In the genomic region with DNA sequence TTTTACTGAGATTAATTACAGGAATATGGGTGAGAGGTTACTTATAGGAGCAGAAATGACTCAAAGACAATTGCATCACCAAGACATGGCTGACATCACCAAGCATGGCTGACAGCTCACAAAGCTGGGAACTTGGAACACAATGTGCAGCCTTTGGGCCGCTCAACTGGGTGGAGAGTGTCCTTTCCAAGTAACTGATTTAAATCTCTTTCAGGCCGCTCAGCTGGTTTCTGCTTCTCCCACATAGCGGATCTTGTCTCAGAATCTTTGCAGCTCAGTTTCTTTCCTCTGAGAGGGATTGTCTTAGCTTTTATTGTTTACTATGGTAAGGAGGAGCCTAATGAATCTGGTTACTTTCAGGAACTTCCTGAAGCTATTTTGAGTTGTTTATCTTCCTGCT, we compare ENCODE assay signal across 21 mouse cellular contexts. TPM values are rescaled to one million over a fixed set of nuclear protein-coding genes. Genes with fewer than 3 reads are reported as not detected.
A peak's percentile ranks its signal among the peaks of the same experiment; 100 is the strongest.
DNase-seq lines count a peak whose midpoint lies in the region; ATAC-seq lines count a peak whose summit lies in the region.
"Had no signal": no experiment of that assay in that cellular context is flagged by ENCODE, and none has a peak within 500 bp of the region (broad histone marks: within the 10 kb centered on the region; RNA-seq: fewer than 3 reads in every experiment).

No protein-coding gene starts in this region.

- H3K36me3 ChIP-seq in midbrain, embryonic 10.5 days, result no peaks in the 10 kb centered on the region
- no peaks in the 10 kb centered on the region for H3K36me3 ChIP-seq in midbrain, embryonic 14.5 days (ENCODE audit: control insufficient read depth, insufficient read depth, low read length)
- H3K36me3 ChIP-seq in forebrain, embryonic 11.5 days (ENCODE audit: control insufficient read depth, insufficient read depth, low read length), result no peaks in the 10 kb centered on the region
- no peaks in the 10 kb centered on the region for H3K36me3 ChIP-seq in hindbrain, embryonic 10.5 days
- H3K36me3 ChIP-seq: midbrain, embryonic 15.5 days had no signal

- H3K9ac ChIP-seq in midbrain, embryonic 14.5 days (replicated peaks; ENCODE audit: low read length), result no peak overlapping the region
- no peak overlapping the region for H3K9ac ChIP-seq in forebrain, embryonic 11.5 days (ENCODE audit: low read length)
- H3K9ac ChIP-seq: midbrain, embryonic 15.5 days had no signal

- ATAC-seq in frontal cortex, adult (ENCODE audit: low TSS enrichment), result peak; percentile 44; the same call in 1 of the 2 replicates
- ATAC-seq in midbrain, embryonic 14.5 days (ENCODE audit: low FRiP score, low TSS enrichment), result no peak
- ATAC-seq in forebrain, embryonic 11.5 days (replicated peaks; ENCODE audit: low FRiP score), result no peak
- ATAC-seq: forebrain, embryonic 16.5 days; hindbrain, embryonic 16.5 days; midbrain, embryonic 15.5 days; Patski had no signal

- WGBS in midbrain, embryonic 10.5 days, result 77% methylated on average over 3 of the region's 3 CpGs
- 69% methylated on average over 3 of the region's 3 CpGs for WGBS in midbrain, embryonic 14.5 days
- 78% methylated on average over 3 of the region's 3 CpGs for WGBS in forebrain, embryonic 11.5 days
- WGBS in hindbrain, embryonic 10.5 days, result 75% methylated on average over 3 of the region's 3 CpGs

- H3K4me1 ChIP-seq in midbrain, embryonic 10.5 days, result no peaks in the 10 kb centered on the region
- H3K4me1 ChIP-seq in midbrain, embryonic 14.5 days (ENCODE audit: control insufficient read depth, insufficient read depth, low read length), result no peaks in the 10 kb centered on the region
- no peaks in the 10 kb centered on the region for H3K4me1 ChIP-seq in forebrain, embryonic 11.5 days (replicated peaks; ENCODE audit: control insufficient read depth, insufficient read depth, low read length)
- H3K4me1 ChIP-seq in hindbrain, embryonic 10.5 days (replicated peaks), result no peaks in the 10 kb centered on the region
- H3K4me1 ChIP-seq: midbrain, embryonic 15.5 days had no signal

- DNase-seq in frontal cortex, postnatal 36 days (ENCODE audit: low spot score in 2 of 2), result no peak
- peak; percentile 4 for DNase-seq in midbrain, embryonic 10.5 days (ENCODE audit: low spot score)
- DNase-seq in midbrain, embryonic 14.5 days, result no peak
- peak; percentile 64 for DNase-seq in gonadal fat pad, adult 2 months (ENCODE audit: low read depth)
- no peak for DNase-seq in forebrain, embryonic 11.5 days (ENCODE audit: low spot score)
- DNase-seq in hindbrain, embryonic 10.5 days (ENCODE audit: low spot score), result no peak
- no peak for DNase-seq in thymus, postnatal 4 days
- DNase-seq: cerebellum, postnatal 25 days; gastrocnemius, adult 2 months; heart, adult 2 months; heart, postnatal 10 days; kidney, adult 8-10 months; kidney, postnatal 25 days; lung, adult 2 months; retina, postnatal 1 day had no signal

- H3K27ac ChIP-seq in midbrain, embryonic 10.5 days (replicated peaks), result no peak overlapping the region
- H3K27ac ChIP-seq in midbrain, embryonic 14.5 days (replicated peaks; ENCODE audit: low read depth, low read length), result no peak overlapping the region
- no peak overlapping the region for H3K27ac ChIP-seq in forebrain, embryonic 11.5 days (ENCODE audit: low read depth, low read length)
- no peak overlapping the region for H3K27ac ChIP-seq in hindbrain, embryonic 10.5 days
- H3K27ac ChIP-seq: gastrocnemius, adult 2 months; heart, adult 2 months; midbrain, embryonic 15.5 days had no signal

- no peaks in the 10 kb centered on the region for H3K27me3 ChIP-seq in midbrain, embryonic 10.5 days (ENCODE audit: low read depth, poor library complexity, severe bottlenecking)
- no peaks in the 10 kb centered on the region for H3K27me3 ChIP-seq in midbrain, embryonic 14.5 days (ENCODE audit: control insufficient read depth, insufficient read depth, low read length)
- H3K27me3 ChIP-seq in forebrain, embryonic 11.5 days (ENCODE audit: control insufficient read depth, insufficient read depth, low read length), result no peaks in the 10 kb centered on the region
- no peaks in the 10 kb centered on the region for H3K27me3 ChIP-seq in hindbrain, embryonic 10.5 days (ENCODE audit: insufficient read depth, poor library complexity, severe bottlenecking)
- H3K27me3 ChIP-seq: CH12.LX; midbrain, embryonic 15.5 days; Patski had no signal

- no peak overlapping the region for H3K4me3 ChIP-seq in midbrain, embryonic 10.5 days
- H3K4me3 ChIP-seq in midbrain, embryonic 14.5 days (replicated peaks; ENCODE audit: low read depth, low read length), result no peak overlapping the region
- no peak overlapping the region for H3K4me3 ChIP-seq in forebrain, embryonic 11.5 days (ENCODE audit: low read depth, low read length)
- no peak overlapping the region for H3K4me3 ChIP-seq in hindbrain, embryonic 10.5 days
- H3K4me3 ChIP-seq: gastrocnemius, adult 2 months; heart, adult 2 months; midbrain, embryonic 15.5 days had no signal

- H3K4me2 ChIP-seq in midbrain, embryonic 14.5 days (ENCODE audit: low read length), result no peak overlapping the region
- H3K4me2 ChIP-seq in forebrain, embryonic 11.5 days (ENCODE audit: low read depth, low read length, severe bottlenecking), result no peak overlapping the region
- H3K4me2 ChIP-seq: midbrain, embryonic 15.5 days had no signal

- no peaks in the 10 kb centered on the region for H3K9me3 ChIP-seq in midbrain, embryonic 10.5 days (replicated peaks)
- no peaks in the 10 kb centered on the region for H3K9me3 ChIP-seq in midbrain, embryonic 14.5 days (ENCODE audit: control insufficient read depth, low read length)
- H3K9me3 ChIP-seq in forebrain, embryonic 11.5 days (ENCODE audit: control insufficient read depth, low read length), result no peaks in the 10 kb centered on the region
- no peaks in the 10 kb centered on the region for H3K9me3 ChIP-seq in hindbrain, embryonic 10.5 days
- H3K9me3 ChIP-seq: midbrain, embryonic 15.5 days had no signal

RNA-seq across cellular contexts. Expression of gene Ppcdc, which starts 49.1 kb away (rescaled TPM):
- polyA plus RNA-seq in midbrain, embryonic 10.5 days (2016; fragmentation: Nextera tagmentation; extraction: Ambion mirVana), result 25.8 and 26.7 TPM in 2 replicates
- polyA plus RNA-seq in midbrain, embryonic 14.5 days (2014; fragmentation: Nextera tagmentation; extraction: Ambion mirVana), result 19.9 and 22.9 TPM in 2 replicates
- 51.6 and 57.3 TPM in 2 replicates for polyA plus RNA-seq in gonadal fat pad, adult 2 months (2012; rRNA removed)
- polyA plus RNA-seq in forebrain, embryonic 11.5 days (2014; fragmentation: Nextera tagmentation; extraction: Ambion mirVana), result 26.5 and 29.5 TPM in 2 replicates
- polyA plus RNA-seq in hindbrain, embryonic 10.5 days (2016; fragmentation: Nextera tagmentation; extraction: Ambion mirVana), result 19.8 and 23.5 TPM in 2 replicates

Comparison
In these comparisons a context has a peak if more than half of its experiments do, and no peak if none do; other contexts are left out.
1. DNase-seq: peak in midbrain, embryonic 10.5 days (single experiment) and gonadal fat pad, adult 2 months (single experiment); none in frontal cortex, postnatal 36 days (0 of 2), midbrain, embryonic 14.5 days (single experiment), forebrain, embryonic 11.5 days (single experiment), hindbrain, embryonic 10.5 days (single experiment) and thymus, postnatal 4 days (single experiment).